Comparison of ENCODE assay signal across 7 mouse cellular contexts in genomic region chr5:120505368-120505767, GRCm38 (mm10). TPM values are rescaled to one million over a fixed set of nuclear protein-coding genes. Genes with fewer than 3 reads are reported as not detected.
DNase-seq lines count a peak whose midpoint lies in the region; ATAC-seq and TF ChIP-seq lines count a peak whose summit lies in the region.

No protein-coding gene starts in this region.

- peak; percentile 53 for DNase-seq in T-cell, adult 2 months (ENCODE audit: low spot score)
- peak; percentile 82 to 87 for DNase-seq in cerebellum, adult 2 months
- peak; percentile 62 for DNase-seq in hindbrain, embryonic 14.5 days (ENCODE audit: low spot score)
- DNase-seq in layer of hippocampus, postnatal 36 days: peak; percentile 64 to 68
- peak; percentile 75 to 84 for DNase-seq in lung, postnatal 4 days

- H3K4me3 ChIP-seq in cerebellum, adult 2 months (replicated peaks; ENCODE audit: insufficient read depth, low read depth, low read length): peak overlapping the region; percentile 23
- H3K4me3 ChIP-seq in hindbrain, embryonic 14.5 days (replicated peaks; ENCODE audit: low read length): no peak overlapping the region
- peak overlapping the region; percentile 27 for H3K4me3 ChIP-seq in small intestine, adult 2 months (ENCODE audit: low read depth, low read length)

- no peaks in the 10 kb centered on the region for H3K27me3 ChIP-seq in cerebellum, adult 2 months (ENCODE audit: control insufficient read depth, insufficient read depth, low read length)
- no peaks in the 10 kb centered on the region for H3K27me3 ChIP-seq in hindbrain, embryonic 14.5 days (ENCODE audit: control insufficient read depth, insufficient read depth, low read length)
- H3K27me3 ChIP-seq in small intestine, adult 2 months (ENCODE audit: control insufficient read depth, insufficient read depth, low read length): no peaks in the 10 kb centered on the region

- no peaks in the 10 kb centered on the region for H3K9me3 ChIP-seq in hindbrain, embryonic 14.5 days (ENCODE audit: control insufficient read depth, low read length)

- 22% methylated on average over 16 of the region's 16 CpGs for WGBS in cerebellum, adult 2 months
- WGBS in hindbrain, embryonic 14.5 days: 25% methylated on average over 16 of the region's 16 CpGs
- 16% methylated on average over 16 of the region's 16 CpGs for WGBS in small intestine, adult 2 months

- H3K4me1 ChIP-seq in cerebellum, adult 2 months (ENCODE audit: control insufficient read depth, insufficient read depth, low read length): peaks cover 9% of the 10 kb centered on the region; the same call in 1 of the 2 replicates
- H3K4me1 ChIP-seq in hindbrain, embryonic 14.5 days (replicated peaks; ENCODE audit: control insufficient read depth, insufficient read depth, low read length): peaks cover 20% of the 10 kb centered on the region
- H3K4me1 ChIP-seq in small intestine, adult 2 months (ENCODE audit: control insufficient read depth, insufficient read depth, insufficient read length, low read length): peaks cover 7% of the 10 kb centered on the region; the same call in 1 of the 2 replicates

- H3K9ac ChIP-seq in hindbrain, embryonic 14.5 days: no peak overlapping the region

- TF ChIP-seq CTCF in cerebellum, adult 2 months (IDR thresholded peaks at IDR 0.05; ENCODE audit: borderline replicate concordance, insufficient read depth, low read depth, low read length): peak; percentile 89
- peak; percentile 96 for TF ChIP-seq CTCF in small intestine, adult 2 months (IDR thresholded peaks at IDR 0.05; ENCODE audit: extremely low read depth, insufficient read length, insufficient replicate concordance, low read depth, low read length)

- ATAC-seq in frontal cortex, adult (ENCODE audit: low TSS enrichment): 0 out of 2 replicates have a peak, but pooled peaks have one; percentile 17
- no peak for ATAC-seq in hindbrain, embryonic 14.5 days (ENCODE audit: low FRiP score)

- no peak overlapping the region for H3K27ac ChIP-seq in cerebellum, adult 2 months (ENCODE audit: insufficient read depth, low read length)
- no peak overlapping the region for H3K27ac ChIP-seq in hindbrain, embryonic 14.5 days
- no peak overlapping the region for H3K27ac ChIP-seq in small intestine, adult 2 months (ENCODE audit: insufficient read depth, low read depth, low read length)

- no peak for TF ChIP-seq POLR2A in cerebellum, adult 2 months (IDR thresholded peaks at IDR 0.05; ENCODE audit: borderline replicate concordance, insufficient read depth, low read length)
- TF ChIP-seq POLR2A in small intestine, adult 2 months (IDR thresholded peaks at IDR 0.05; ENCODE audit: low read depth, low read length): no peak

- no peaks in the 10 kb centered on the region for H3K36me3 ChIP-seq in hindbrain, embryonic 14.5 days (replicated peaks; ENCODE audit: control insufficient read depth, insufficient read depth)
- no peaks in the 10 kb centered on the region for H3K36me3 ChIP-seq in small intestine, adult 2 months (ENCODE audit: control insufficient read depth, insufficient read depth, low read length)

- no peak overlapping the region for H3K4me2 ChIP-seq in hindbrain, embryonic 14.5 days (replicated peaks)

RNA-seq across cellular contexts. Expression of gene Plbd2, which starts 1.9 kb away (rescaled TPM):
- 49.0 and 53.5 TPM in 2 replicates for polyA plus RNA-seq in cerebellum, adult 2 months (2012; rRNA removed)
- polyA plus RNA-seq in hindbrain, embryonic 14.5 days (2014; fragmentation: Nextera tagmentation; extraction: Ambion mirVana): 26.8 and 28.8 TPM in 2 replicates
- 10 to 100 TPM; 56.8 to 58.7 TPM for total RNA-seq in layer of hippocampus, postnatal 36 days (2021)
- polyA plus RNA-seq in small intestine, adult 2 months (2012; rRNA removed): 19.9 and 24.3 TPM in 2 replicates

RNA-seq across cellular contexts. Expression of gene Slc8b1, which starts 5.6 kb away (rescaled TPM):
- 8.2 TPM in 2 replicates for polyA plus RNA-seq in cerebellum, adult 2 months (2012; rRNA removed)
- polyA plus RNA-seq in hindbrain, embryonic 14.5 days (2014; fragmentation: Nextera tagmentation; extraction: Ambion mirVana): 1.3 and 1.4 TPM in 2 replicates
- 1 to 10 TPM; 7.6 to 8.7 TPM for total RNA-seq in layer of hippocampus, postnatal 36 days (2021)
- polyA plus RNA-seq in small intestine, adult 2 months (2012; rRNA removed): 8.0 and 12.1 TPM in 2 replicates

RNA-seq across cellular contexts. Expression of gene Sds, which starts 29.0 kb away (rescaled TPM):
- polyA plus RNA-seq in cerebellum, adult 2 months (2012; rRNA removed): 0.36 and 0.52 TPM in 2 replicates
- not detected in 2 replicates for polyA plus RNA-seq in hindbrain, embryonic 14.5 days (2014; fragmentation: Nextera tagmentation; extraction: Ambion mirVana)
- not detected for total RNA-seq in layer of hippocampus, postnatal 36 days (2021)
- polyA plus RNA-seq in small intestine, adult 2 months (2012; rRNA removed): not detected in 2 replicates

RNA-seq across cellular contexts. Expression of gene Sdsl, which starts 32.8 kb away (rescaled TPM):
- 13.6 and 16.7 TPM in 2 replicates for polyA plus RNA-seq in cerebellum, adult 2 months (2012; rRNA removed)
- polyA plus RNA-seq in hindbrain, embryonic 14.5 days (2014; fragmentation: Nextera tagmentation; extraction: Ambion mirVana): 6.1 and 7.7 TPM in 2 replicates
- total RNA-seq in layer of hippocampus, postnatal 36 days (2021): 1 to 10 TPM; 6.9 to 8.3 TPM
- 27.3 and 46.4 TPM in 2 replicates for polyA plus RNA-seq in small intestine, adult 2 months (2012; rRNA removed)
